Mouse (Mus musculus) olfactory bulb, adult 2 months (tissue): ENCODE results near the gene Camkv. TPM values are rescaled to one million over a fixed set of nuclear protein-coding genes. Genes with fewer than 3 reads are reported as not detected.

ENCODE experiments used
- H3K27ac ChIP-seq: fragments of 200-500 bp; 2 replicates; pipeline ENCODE4 v1.5.1; 2012; ENCODE audit warnings: low read depth, low read length; ENCODE audit not compliant: insufficient read depth
- H3K4me1 ChIP-seq: fragments of 200-500 bp; 2 replicates; pipeline ENCODE4 v1.6.1; 2012; ENCODE audit warnings: low read length; ENCODE audit not compliant: control insufficient read depth, insufficient read depth
- H3K4me3 ChIP-seq: fragments of 200-500 bp; 2 replicates; pipeline ENCODE4 v1.5.1; 2012; ENCODE audit warnings: mild to moderate bottlenecking, low read depth, low read length, moderate library complexity; ENCODE audit not compliant: insufficient read depth
- CTCF ChIP-seq: fragments of 200-500 bp; IDR thresholded peaks from 2 replicates; pipeline ENCODE4 v1.5.1; 2012; ENCODE audit warnings: low read depth, mild to moderate bottlenecking, low read length, moderate library complexity; ENCODE audit not compliant: insufficient read depth
- POLR2A ChIP-seq: fragments of 200-500 bp; IDR thresholded peaks from 2 replicates; pipeline ENCODE4 v1.6.1; 2012; ENCODE audit warnings: mild to moderate bottlenecking, low read depth, low read length, moderate library complexity; ENCODE audit not compliant: insufficient read depth
- WGBS: fragments of 180-500 bp; shearing (Covaris S2); methylation state at CpG from one replicate; pipeline ENCODE4 v1.1.7; 2018; 5-methylcytosine and 5-hydroxymethylcytosine counted together
- polyA plus RNA-seq: library from polyadenylated mRNA; stranded (reverse); fragments of >200 nt; gene quantifications from 2 replicates; pipeline ENCODE4 v1.2.4, GENCODE M21; 2012; ENCODE audit warnings: low replicate concordance; ENCODE audit not compliant: missing spikeins, insufficient read depth, insufficient read length

Gene Camkv
- polyA plus RNA-seq, 1 experiment = not detected

DNA sequence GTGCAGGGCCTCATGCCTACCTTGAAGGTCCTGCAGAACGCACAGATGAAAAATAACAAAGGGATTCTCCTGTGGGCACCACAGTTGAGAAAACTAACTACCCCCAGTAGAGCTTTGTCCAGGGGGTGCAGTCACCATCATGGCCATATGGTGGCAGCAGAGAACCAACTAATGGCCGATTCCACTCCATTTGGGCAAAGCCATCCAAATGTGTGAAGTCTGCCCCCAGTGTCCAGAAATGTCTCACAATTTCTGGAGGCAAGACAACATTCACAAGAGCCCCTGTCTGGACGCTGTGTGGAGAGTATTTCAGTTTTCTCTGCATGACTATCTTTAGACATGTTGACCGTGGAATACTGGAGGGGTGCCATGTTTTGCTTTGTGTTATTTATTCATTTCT lies 30.7 kb upstream of the Camkv start:
- peaks cover 35% of the 10 kb centered on the region for H3K4me1 ChIP-seq
- H3K27ac ChIP-seq = no peak overlapping the region
- no peak overlapping the region for H3K4me3 ChIP-seq
- WGBS = under 1% methylated on average over 4 of the region's 4 CpGs
- peak; percentile 31; the same call in 1 of the 2 replicates for TF ChIP-seq CTCF
- TF ChIP-seq POLR2A = no peak

DNA sequence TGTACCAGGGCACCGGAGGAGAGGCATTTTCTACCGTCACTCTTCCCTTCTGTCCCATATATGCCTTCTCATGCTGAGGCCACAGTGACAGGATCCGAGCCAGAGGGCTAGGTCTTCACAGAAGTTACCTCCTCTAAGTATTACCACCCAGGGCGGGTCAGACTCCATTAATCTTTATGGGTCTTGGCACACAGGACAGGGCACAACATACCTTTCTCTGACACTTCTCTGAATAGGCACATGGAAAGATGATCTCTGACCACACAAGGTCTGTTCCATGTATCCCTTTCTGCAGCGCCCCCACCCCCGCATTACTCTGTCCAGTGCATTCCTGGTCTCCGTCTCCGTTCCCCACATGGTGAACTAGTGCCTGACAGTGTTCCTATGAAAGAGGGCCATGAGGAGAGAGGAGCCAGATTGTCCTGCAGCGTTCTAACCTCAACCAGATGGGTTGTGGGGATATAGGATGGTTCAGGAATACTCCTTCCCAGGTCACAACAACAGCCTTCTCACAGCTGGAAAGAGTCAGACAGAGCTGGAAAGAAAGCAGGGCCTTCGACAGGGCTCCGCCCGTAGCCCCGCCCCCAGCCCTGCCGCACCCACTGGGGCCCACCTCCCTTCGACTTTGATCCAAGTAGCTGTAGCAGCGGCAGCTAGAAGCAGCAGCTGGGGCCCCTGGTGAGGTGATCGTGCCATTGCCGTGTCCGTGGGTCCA lies 29.1 kb upstream of the Camkv start, which contains the start of gene Mst1r:
Gene Mst1r (plus strand): TSS at position 622 of the 715 bp plus-strand sequence.
- no peak for TF ChIP-seq POLR2A
- no peak for TF ChIP-seq CTCF
- H3K4me1 ChIP-seq = peaks cover 30% of the 10 kb centered on the region
- H3K4me3 ChIP-seq = 0 out of 2 replicates have a peak within 1 kb of the TSS, but pooled peaks have one; percentile 7
- no peak within 1 kb of the TSS for H3K27ac ChIP-seq
- 29% methylated on average over 19 of the region's 19 CpGs for WGBS

DNA sequence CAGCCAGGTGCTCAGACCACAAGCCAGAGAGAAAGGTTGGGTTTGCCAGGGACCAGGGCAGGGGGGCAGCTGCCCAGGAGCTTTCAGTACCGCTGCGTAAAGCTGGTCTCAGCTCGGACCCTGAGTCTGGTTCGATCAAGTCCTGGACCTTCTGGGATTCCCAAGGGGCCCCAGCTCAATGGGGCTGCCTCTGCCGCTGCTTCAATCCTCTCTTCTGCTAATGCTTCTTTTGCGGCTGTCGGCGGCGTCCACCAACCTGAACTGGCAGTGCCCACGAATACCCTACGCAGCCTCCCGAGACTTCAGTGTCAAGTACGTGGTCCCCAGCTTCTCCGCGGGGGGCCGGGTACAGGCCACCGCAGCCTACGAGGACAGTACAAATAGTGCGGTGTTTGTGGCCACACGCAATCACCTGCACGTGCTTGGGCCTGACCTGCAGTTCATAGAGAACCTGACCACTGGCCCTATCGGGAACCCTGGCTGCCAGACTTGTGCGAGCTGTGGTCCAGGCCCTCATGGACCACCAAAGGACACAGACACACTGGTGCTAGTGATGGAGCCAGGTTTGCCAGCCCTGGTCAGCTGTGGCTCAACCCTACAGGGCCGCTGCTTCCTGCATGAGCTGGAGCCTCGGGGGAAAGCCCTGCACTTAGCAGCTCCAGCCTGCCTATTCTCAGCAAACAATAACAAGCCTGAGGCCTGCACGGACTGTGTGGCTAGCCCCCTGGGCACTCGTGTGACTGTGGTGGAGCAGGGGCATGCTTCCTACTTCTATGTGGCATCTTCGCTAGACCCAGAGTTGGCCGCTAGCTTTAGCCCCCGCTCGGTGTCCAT lies 28.3 kb upstream of the Camkv start:
- WGBS = 71% methylated on average over 31 of the region's 31 CpGs
- H3K4me1 ChIP-seq = peaks cover 26% of the 10 kb centered on the region
- H3K4me3 ChIP-seq = 0 out of 2 replicates have a peak overlapping the region, but pooled peaks have one; percentile 7
- no peak overlapping the region for H3K27ac ChIP-seq
- TF ChIP-seq POLR2A = no peak
- TF ChIP-seq CTCF = no peak

DNA sequence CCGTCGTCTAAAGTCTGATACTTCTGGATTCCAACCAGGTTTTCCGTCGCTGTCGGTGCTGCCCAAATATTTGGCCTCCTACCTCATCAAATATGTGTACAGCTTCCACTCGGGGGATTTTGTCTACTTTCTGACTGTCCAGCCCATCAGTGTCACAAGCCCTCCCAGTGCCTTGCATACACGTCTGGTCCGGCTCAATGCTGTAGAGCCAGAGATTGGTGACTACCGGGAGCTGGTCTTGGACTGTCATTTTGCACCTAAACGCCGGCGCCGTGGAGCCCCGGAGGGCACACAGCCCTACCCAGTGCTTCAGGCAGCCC lies 27.7 kb upstream of the Camkv start:
- Histone ChIP-seq H3K4me1 (peaks cover 26% of the 10 kb centered on the region), H3K27ac (no peak overlapping the region), H3K4me3 (no peak overlapping the region)
- 89% methylated on average over 14 of the region's 14 CpGs for WGBS
- TF ChIP-seq POLR2A (no peak), CTCF (no peak)

DNA sequence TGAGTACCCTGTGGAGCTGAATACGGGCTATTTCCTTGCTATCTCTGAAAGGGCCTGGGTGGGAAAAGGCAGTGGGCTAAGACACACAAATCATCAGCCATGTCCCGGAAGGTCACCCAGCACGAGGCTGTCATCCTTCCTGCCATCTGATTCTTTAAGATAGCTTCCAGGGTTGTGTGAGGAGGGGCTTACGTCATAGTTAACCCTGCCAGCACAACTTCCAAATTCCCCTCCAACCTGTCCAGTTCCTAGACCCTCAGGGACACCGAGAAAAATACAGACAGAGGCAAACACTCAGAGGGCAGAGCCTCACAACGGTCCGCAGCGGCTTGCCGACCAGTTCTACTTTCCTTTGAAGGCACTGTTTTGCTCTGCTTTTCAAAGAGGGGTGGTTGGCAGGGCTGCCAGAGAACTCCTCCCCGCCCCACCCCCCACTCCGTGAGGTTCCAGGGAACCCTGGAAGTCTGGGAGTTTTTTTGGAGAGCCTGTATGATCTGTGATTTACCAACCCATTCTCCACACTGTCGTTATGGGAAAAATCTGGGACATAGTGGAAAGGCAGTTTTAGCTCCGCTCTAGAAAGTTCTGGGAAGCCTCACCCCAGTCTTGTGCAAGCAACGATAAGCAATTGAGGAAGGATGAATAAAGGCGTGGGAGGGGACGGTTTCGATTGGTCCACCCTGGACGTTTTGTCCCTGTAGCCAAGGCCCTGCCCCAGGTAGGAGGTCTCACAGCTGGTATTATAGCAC lies 26.9 kb upstream of the Camkv start:
- TF ChIP-seq CTCF = no peak
- 36% methylated on average over 18 of the region's 18 CpGs for WGBS
- H3K4me3 ChIP-seq = no peak overlapping the region
- no peak overlapping the region for H3K27ac ChIP-seq
- H3K4me1 ChIP-seq = peaks cover 26% of the 10 kb centered on the region

DNA sequence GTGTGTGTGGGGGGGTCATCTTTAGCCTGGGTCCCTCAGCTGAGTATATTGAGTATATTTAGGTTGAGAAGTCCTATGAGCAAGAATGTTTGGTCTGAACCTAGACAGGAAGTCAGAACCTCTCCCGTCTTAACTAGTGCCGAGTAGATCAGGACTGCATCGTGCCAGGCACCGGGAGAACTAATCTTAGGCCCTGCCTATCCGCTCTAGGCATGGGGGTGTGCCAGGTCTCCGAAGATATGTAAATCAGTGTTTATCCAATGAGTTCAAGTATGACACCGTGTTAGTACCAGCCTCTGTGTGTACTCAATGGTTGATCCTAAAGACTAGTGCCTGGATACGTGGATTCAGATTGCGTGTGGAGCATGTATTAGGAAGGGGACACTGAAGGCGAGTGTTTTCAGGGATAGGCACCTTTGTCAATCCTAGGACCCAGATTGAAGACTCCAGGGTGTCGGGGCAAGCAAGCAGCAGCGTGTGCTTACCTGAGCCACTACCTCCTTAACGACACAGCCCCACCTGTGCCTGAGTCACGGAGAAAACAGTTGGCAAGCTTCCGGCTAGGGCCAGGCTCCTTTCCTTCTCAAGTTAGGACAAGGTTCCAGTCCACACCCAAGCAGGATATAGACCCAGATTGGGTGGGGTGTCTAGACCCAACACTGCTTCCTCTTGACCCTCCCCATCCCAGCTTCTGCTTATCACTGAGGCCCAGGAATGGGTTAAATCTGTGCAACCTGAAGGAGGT lies 25.3 kb upstream of the Camkv start:
- TF ChIP-seq CTCF (no peak), POLR2A (no peak)
- WGBS = 88% methylated on average over 15 of the region's 15 CpGs
- Histone ChIP-seq H3K4me1 (peaks cover 26% of the 10 kb centered on the region), H3K4me3 (no peak overlapping the region), H3K27ac (no peak overlapping the region)

DNA sequence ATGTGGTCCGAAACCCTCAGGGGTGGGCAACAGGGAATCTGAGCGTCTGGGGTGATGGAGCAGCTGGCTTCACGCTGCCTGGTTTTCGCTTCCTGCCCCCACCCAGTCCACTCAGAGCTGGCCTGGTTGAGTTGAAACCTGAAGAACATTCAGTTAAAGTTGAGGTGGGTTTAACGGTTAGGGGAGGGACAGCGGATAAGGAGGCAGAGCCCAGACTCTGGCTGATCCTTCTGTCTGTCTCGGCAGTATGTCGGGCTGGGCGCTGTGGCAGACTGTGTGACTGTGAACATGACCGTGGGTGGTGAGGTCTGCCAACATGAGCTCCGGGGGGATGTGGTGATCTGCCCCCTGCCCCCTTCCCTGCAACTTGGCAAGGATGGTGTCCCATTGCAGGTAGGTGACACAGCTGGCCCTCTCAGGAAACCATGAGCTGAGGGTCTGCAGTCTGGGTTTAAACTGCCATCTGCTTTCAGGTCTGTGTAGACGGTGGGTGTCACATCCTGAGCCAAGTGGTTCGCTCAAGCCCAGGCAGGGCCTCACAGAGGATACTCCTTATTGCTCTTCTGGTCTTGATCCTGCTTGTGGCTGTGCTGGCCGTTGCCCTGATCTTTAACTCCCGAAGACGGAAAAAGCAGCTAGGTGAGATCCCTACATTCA lies 20.6 kb upstream of the Camkv start:
- WGBS = 82% methylated on average over 16 of the region's 16 CpGs
- Histone ChIP-seq H3K4me1 (peaks cover 12% of the 10 kb centered on the region), H3K4me3 (no peak overlapping the region), H3K27ac (no peak overlapping the region)
- TF ChIP-seq CTCF (no peak), POLR2A (no peak)
